Mouse (Mus musculus) layer of hippocampus, adult 9-10 months (tissue): Measurements from ENCODE around the gene Larp1.
A peak's percentile ranks its signal among the peaks of the same experiment; 100 is the strongest.

Experiments used
- DNase-seq: peaks from one replicate; pipeline ENCODE4 v3.0.0; 2022; ENCODE audit warnings: low spot score

Gene Larp1

DNA sequence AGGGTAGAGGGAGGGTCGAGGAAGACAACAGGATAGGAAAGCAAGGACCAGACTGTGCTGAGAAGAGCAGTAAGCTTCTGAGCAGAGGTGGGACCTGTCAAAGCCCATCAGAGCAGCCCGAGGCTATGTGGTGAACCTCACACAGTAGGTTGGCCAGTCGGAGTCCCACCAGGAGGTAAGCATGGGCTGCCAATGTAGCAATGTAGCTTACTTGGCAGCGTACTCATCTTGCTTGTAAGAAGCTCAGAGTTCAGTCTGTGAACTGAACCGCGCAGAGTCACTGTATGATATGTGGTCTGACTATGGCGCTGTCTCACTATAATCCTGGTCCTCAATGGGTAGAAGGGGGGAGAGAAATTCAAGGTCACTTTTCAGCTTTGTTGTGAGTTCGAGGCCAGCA, 5.7 kb upstream of the Larp1 start:
- DNase-seq, result no peak

DNA sequence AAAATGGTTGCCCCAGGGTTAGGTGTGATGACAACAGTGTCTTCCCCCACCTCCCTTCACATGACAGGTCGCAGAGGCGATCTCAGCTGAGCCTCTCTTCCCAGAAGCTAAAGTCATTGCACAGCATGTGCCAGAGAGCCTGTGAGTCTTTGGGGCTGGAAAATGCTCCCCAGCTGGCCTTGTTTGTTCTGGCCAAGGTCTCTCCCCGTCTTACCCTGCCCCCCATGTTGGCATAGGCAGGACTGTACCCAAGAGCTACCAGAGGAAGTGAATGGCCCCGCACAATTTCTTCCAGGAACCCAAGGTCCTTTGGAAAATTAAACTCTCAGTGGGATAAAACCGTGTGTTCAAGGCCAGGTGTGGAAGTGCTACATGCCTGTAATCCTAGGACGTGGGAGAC, 5.1 kb upstream of the Larp1 start:
- no peak for DNase-seq

DNA sequence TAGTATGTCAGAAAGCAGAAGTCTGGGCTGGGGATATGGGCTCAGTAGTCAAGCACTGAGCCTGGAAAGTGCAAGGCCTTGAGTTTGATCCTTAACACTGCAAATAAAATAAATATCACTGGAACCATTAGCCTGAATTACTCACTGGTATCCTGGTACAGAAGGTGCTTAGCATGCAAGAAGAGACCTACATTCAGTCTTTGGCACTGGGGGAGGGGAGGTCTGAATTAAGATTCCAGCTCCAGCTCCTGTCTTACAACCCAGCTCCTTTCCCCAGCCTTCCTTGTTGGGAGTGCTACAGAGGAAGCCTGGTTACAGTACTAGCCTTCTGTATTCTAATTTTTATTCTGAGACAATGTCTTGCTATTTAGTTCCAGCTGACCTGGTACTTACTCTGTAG, 3.8 kb upstream of the Larp1 start:
- DNase-seq, result no peak

DNA sequence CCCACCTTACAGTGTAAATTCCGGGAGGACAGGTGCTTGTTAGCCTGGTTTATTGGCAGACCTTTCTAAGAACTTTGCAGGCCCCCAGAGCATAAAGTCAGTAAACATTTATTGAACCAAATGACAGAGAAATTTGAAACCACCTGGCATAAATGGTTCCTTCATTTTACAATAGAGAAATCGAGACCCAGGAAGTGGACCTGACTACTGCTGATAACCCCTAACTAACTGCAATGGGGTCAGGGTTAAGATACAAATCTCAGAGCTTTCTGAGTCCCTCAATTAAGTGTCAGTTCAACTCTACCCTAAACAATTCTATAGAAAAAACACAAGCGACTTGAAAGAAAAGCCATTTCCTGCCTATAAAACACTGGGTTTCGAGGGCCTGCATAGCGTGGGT, 851 bp upstream of the Larp1 start:
- DNase-seq, result no peak

DNA sequence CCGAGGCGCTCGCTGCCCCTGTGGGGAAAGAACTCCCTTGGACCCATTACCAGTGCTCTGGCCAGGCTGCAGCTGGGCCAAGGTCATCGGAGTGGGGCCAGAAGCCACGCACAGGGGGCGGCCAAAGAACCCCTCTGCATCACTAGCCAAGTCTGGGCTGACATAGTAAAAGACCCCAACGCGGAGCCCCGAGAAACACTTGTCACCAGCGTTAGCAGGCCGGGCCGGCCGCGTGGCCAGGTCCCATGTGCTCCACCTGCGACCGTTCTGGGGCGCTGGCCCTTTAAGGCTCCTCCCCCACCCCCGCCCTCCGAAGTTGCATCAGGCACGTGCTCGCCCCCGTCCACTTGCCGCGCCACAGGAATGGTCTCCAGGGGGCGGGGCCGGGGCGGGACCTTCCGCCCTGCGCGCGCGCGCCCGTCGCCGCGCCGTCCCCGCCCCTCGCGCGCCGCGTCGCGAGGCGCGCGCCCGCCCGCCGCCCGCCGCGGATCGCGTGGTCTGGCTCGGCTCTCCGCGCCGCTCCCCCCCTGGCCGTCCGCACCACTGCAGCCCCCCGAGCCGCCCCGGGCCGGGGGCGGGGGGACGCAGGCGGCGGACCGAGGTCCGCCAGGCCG, 320 bp upstream of the Larp1 start:
- peak; percentile 30 for DNase-seq

DNA sequence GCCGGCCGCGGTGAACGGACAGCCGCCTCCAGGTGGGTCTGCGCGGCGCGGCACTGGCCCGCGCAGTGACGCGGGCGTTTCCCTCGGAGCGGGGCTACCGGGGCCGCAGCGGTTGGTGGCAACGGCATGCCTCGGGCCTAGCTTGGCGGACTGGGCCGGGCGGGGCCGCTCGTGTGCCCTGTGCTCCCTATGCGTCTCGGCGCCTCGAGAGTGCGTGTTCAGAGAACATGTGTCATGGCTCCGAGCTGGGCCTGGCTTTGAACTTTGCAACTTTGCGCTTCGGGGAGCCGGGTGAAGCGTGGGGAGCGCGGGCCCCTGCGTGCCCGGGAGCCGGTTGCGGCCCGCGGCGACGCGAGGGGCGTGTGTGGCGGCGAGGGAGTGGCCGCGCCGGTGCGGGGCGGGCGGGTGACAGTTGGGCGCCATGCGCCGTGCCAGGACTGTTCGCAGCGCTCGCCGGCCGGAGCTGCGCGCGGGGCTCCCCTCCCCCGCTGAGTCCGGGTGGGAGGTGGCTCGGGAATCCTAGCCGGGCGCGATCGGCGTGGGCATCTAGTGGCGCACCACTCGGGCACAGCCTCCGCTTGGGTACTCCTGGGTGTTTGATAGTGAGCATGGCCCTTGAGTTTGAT, 765 bp downstream of the Larp1 start:
- no peak for DNase-seq

DNA sequence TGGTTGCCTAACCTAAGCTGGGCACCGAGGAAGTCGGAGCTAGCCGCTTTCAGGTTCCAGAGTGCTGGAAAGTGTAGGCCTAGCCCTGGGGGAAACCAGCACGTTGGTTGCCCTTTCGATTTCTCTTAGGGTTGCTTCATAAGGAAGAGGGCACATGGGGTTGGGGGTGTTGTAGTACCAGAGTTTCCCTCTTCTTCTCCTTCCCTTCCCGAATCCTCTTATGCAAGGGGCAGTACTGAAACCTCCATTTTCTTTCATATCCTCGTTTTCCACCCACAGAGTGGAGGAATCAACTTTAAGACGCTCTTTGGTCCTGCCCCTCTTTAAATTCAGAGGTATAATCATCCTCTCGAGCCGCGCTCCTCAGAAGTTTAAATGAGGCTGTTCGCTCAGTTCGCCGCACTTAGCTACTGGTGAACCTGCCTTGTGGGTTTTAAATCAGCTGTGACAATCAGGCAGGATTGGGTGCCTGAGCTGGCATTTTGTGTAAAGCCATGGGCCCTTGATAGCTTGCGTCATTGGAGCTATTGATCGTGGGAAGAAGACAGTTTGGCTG, 1.4 kb downstream of the Larp1 start:
- no peak for DNase-seq

DNA sequence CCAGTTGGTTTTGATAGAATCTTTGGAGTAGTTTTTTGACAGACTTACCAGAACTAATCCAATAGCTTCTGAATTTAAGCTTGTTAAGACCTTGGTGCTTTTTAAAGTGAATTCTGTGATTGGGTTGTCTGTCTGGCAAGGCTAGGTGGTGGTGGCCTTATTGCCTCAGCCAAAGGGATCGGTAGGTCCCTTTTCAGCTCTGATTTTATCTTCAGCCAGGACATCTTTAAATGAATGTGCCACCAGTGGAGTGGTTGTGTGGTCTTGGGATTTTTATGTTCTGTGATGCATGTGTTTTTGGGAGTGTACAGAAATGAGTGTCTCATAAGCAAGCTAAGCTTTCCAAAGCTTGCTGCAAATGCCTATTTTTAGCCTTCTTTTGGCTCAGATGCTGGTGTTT, 2.1 kb downstream of the Larp1 start:
- no peak for DNase-seq

DNA sequence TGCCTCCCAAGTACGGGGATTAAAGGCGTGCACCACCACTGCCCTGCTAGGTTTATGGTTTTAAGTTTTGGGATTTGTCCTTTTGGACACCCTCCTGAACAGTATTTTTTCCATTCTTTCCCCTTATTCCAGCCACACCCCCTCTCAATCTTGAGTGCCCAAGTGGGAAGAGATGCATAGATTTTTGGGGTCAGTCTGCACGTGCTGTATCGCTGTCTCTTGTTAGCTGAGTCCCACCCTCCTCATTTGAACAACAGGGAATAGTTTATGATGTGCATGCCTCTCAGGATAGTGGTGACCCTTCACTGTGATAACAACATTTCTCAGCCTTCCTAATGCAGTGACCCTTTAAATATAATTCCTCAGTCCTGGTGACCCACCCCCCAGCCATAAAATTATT, 2.9 kb downstream of the Larp1 start:
- DNase-seq, result no peak

DNA sequence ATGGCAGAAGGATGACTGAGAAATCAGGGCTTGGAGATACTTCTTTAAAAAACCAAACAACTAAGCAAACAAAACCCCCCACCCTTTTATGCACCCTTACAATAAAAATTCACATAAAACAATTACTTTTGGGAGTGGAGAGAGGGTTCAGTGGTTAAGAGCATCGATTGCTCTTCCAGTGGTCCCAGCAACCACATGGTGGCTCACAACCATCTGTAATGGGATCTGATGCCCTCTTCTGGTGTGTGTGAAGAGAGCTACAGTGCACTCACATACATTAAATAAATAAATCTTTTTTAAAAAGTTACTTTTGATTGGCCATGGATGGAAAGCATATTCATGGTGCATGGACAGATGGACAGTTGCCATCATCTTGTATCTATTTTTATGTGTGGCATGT, 3.8 kb downstream of the Larp1 start:
- no peak for DNase-seq

DNA sequence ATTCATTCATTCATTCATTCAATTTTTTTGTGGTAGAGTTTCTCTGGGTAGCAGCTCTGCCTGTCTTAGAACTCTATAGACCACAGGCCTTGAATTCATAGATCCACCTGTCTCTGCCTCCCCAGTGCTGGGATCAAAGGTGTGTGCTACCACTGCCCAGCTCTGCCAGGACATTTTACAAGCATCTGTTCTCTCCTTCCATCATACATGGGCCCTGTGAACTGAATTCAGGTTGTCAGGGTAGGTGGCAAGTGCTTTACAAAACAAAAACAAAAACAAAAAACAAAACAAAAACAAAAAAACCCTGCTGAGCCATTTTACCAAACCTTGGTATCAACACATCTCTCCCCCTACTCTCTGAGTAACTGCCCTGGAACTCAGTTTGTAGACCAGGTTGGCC, 4.2 kb downstream of the Larp1 start:
- no peak for DNase-seq

DNA sequence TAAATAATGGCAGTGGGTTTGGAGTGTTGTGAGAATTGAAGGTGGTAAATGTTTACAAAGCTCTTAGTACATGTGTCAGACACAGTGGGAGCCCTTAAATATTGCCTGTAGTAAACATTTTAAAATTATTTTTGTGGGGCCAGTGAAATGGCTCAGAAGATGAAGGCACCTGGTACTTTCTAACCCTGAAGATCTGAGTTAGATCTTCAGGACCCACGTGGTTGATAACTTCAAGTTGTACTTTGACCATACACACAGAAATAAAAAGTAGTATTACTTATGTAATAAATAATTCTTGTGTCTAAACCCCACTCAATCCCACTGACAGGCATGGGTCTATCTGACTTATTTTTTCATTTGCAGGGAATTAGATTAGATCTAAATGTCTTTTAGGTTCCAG, 5.7 kb downstream of the Larp1 start:
- DNase-seq, result no peak

DNA sequence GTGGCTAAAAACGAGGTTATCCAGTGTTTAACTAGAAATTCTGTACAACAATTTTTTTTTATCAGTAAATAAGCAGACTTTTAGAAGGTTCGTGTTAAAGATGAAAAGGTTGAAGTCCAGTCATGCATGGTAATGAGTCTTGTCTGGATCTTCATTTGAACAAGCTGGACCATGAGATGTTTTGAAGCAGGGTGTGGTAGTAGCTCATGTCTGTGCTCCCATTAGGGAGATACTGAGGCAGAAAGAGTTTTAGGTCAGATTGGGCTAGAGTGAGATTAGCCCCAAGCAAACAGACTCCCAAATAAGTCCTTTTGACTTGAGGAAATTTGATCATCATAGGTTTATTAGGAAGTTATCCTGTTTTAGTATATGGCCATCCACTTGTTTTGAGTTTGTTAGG, 6.5 kb downstream of the Larp1 start:
- DNase-seq, result no peak

DNA sequence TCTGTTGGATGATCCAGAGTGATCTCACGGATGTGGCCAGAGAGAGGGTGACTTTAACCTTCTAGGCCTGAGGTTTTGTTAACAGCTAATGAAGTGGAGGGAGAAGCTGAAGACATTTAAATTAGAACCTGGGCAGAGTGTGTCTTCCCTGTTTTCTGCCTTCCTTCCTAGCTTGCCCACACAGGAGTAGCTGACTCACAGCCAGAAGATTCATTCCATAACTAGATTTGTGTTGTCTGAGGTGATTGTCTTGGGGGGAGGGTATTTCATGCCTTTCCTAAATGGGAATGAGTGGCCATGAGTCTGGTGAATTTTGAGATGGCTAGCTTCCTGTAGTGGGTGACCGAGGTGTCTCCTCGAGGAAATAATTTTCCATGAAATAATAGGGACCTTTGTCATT, 7.5 kb downstream of the Larp1 start:
- no peak for DNase-seq

DNA sequence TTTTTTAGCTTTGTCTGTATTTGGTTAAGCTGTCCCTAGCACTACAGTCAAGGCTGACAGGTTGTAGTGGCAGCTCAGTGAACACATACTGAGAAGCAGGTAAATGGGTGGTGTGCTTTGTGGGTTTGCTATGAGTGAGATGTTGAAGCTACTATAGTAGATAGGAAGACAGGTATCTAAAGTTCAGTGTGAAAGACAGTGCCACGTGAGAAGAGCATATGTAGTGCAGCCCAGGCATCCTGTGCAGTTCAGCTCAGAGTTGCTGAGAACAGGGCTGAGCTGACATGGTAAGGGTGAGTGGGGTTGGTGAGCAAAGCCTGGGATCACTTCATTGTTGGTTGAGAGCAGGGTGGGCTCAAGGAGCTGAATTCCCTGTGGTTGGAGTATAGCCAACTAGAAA, 8.6 kb downstream of the Larp1 start:
- DNase-seq, result no peak

DNA sequence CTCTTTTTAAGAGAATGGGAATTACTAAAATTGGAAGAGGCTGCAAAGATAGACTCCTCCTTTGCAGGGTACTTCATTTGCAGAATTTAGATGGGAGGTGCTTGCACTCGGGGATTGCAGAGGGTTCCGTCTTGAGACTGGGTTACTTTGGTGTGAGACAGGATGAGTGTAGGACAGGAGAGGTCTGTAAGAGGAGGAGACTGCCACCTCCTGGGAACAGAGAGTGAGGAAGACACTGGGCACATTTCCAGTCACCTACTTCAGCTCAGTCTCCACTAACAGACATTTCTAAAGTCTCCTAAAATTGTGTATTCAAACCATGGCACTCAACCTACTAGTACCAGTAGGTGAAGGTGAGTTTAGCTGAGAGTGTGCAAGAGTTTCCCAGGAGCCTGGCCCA, 9.4 kb downstream of the Larp1 start:
- no peak for DNase-seq

DNA sequence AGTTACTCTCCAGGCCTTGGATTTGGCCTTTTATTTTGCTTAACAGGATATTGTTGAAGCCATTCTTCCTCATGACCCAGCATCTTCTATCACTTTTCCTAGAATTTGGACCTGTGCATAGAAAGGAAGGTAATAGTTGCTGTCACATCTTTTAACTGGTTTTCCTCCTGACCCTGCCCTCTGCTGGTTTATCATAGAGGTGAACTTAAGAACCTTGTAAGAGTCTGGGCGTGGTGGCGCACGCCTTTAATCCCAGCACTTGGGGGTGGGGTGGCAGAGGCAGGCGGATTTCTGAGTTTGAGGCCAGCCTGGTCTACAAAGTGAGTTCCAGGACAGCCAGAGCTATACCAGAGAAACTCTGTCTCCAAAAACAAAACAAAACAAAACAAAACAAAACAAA, 9.8 kb downstream of the Larp1 start:
- no peak for DNase-seq

DNA sequence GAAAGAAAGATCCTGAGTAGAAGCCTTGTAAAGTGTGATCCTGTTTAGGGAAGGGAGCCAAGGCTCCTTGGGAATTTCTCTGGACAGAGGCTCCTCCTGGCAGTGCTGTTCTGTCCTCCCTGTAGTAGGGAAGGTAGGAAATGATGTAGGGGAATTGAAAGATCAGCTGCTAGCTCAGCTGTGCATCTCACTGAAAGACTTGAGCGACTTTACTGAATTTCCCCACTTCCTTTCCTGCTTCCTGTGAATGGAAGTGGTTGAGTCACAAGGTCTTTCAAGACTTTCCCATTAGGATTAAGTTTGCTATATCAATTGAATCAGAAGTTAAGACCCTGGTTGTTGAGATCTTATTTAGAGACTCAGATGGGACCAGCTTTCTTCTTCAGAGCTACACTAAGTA, 12.2 kb downstream of the Larp1 start:
- DNase-seq, result no peak

DNA sequence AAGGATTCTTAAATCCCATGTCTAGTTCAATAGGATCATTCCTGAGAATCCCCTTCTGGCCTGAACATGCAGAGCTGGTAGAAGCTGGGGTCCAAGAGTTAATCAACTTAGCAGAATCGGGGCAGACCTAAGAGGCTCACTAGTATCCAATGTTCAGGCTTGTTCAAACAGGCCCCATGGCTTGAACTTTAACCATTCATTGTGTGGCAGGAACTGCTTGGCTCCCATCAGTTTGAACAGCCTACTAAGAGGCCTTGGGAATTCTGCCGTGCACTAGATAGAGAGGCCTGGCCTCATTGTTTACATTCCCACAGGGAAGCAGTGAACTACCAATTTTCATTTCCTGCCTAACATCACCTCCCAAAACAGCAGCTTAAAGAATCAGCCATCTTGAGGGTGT, 12.8 kb downstream of the Larp1 start:
- no peak for DNase-seq

DNA sequence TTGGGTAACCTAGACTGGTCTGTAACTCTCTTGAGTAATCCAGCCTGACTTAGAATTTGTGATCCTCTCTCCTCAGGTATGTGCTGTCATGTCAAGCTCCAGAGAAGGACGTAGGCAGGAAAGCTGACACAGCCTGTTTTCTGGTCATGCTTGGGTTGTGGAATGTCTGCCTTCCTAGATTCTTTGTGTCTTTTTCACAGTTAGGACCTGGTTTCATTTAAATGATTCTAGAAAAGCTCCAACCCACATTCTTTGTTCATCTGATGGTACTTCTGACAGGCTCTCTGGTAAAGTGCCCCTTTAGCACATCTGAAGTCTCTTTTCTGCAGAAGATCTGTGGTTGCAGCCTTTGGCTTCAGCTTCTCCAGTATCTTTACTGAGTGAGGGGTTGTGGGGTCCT, 15.4 kb downstream of the Larp1 start:
- no peak for DNase-seq

DNA sequence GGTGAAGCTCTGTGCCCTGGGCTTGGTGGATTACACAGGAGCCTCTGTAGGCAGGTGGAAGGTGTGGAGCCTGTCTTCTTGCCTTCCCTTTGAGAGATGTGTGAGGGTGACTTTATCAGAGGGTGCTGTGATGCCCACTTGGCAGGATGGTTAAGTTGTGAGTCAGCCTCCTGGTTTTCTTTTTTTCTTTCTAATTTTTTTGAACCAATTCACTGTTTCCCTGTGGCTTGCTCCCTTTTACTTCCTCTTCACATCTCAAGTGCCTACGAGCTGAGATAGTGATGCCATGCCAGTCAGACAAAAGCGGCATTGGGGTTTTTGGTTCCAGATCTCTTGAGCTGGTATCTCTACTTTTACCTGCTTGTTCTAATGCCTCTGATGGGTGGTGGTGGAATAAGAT, 15.8 kb downstream of the Larp1 start:
- no peak for DNase-seq

DNA sequence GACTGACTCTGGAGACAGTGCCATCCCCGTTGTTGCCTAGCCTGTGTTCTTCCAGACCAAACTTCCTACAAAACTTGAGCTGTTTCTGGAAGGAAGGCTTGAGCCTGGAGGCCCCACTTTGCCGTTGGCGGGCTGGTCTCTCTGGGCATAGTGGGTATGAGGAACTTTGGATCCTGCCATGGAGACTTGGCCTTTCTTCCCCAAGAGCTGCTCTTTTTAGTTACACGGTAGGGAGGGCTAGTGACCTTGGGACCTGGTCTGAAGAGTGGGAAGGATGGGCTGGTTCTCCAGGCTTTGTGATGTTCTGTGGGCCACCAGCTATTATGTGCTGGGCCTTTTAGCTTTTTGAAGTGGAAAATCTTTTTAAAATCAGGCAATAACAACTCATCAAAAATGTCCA, 17.0 kb downstream of the Larp1 start:
- no peak for DNase-seq

DNA sequence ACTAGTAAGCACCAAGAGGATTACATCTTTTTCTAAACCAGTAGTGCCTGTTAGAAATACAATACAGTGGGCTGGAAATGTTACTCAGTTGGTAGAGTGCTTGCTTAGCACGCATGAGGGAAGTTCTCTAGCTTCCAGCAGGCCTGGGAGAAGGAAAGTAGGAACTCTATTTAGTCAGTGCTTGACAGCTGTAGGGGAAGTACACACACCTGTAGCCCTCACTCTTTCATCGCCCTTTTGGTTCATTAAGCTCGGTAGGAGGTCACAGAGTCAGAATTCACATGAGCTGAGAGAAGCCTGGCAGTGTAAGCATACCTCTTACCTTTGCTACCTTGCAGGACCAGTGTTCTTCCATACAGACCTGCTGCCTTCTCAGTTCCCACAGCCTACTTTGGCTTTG, 17.5 kb downstream of the Larp1 start:
- no peak for DNase-seq

DNA sequence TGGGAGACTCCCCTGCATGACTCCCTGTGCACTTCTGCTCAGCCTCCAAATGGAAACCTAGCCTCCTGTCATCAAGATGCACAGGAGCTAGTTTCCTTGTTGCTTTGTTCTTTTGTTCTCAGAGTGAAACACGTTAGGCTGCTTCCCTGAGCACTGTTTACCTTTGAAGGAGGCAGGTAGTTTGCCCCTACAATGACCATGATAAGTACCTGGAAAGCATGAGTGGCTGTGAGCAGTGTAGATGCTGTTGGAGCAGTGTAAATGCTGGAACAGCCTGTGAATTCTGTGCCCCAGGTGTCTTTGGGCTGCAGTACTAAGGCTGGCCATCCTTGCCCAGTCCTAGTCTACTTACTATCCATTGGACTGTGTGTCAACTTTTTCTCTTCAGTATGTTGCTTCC, 18.0 kb downstream of the Larp1 start:
- DNase-seq, result no peak
